Mouse (Mus musculus) embryonic facial prominence, embryonic 14.5 days (tissue): ENCODE measurements at regions not wholly inside any gene's neighbourhood (a gene's known extent, or its start where the extent isn't known, plus 50 kb on each side); places are given as distances from the start of the nearest gene placed in this dataset.

Source experiments
- ATAC-seq: fragments of 200-750 bp; cut with Nextera tagmentation; 2 replicates; pipeline ENCODE4 v1.8.0; 2017; ENCODE audit warnings: low read depth, moderate number of reproducible peaks, moderate TSS enrichment
- DNase-seq: peaks from one replicate; pipeline ENCODE4 v3.0.0-alpha.2; 2015; ENCODE audit warnings: low spot score
- H3K27ac ChIP-seq: fragments of 300-500 bp; sonication (generic); replicated peaks from 2 replicates; pipeline ENCODE4 v1.5.1; 2014; ENCODE audit warnings: low read depth, mild to moderate bottlenecking, low read length, moderate library complexity
- H3K27me3 ChIP-seq: fragments of 300-500 bp; sonication (generic); replicated peaks from 2 replicates; pipeline ENCODE4 v1.6.1; 2014; ENCODE audit warnings: low read length; ENCODE audit not compliant: control insufficient read depth, insufficient read depth
- H3K36me3 ChIP-seq: fragments of 300-500 bp; sonication (generic); 2 replicates; pipeline ENCODE4 v1.6.1; 2014; ENCODE audit warnings: low read length, mixed read lengths; ENCODE audit not compliant: control insufficient read depth, insufficient read depth
- H3K4me1 ChIP-seq: fragments of 300-500 bp; sonication (generic); 2 replicates; pipeline ENCODE4 v1.6.1; 2014; ENCODE audit warnings: antibody characterized with exemption, low read length; ENCODE audit not compliant: control insufficient read depth, insufficient read depth
- H3K4me2 ChIP-seq: fragments of 300-500 bp; sonication (generic); 2 replicates; pipeline ENCODE4 v1.6.1; 2014; ENCODE audit warnings: low read depth, mild to moderate bottlenecking, low read length, moderate library complexity, mixed read lengths
- H3K4me3 ChIP-seq: fragments of 300-500 bp; sonication (generic); 2 replicates; pipeline ENCODE4 v1.5.1; 2014; ENCODE audit warnings: low read depth, mild to moderate bottlenecking, low read length
- H3K9ac ChIP-seq: fragments of 300-500 bp; sonication (generic); 2 replicates; pipeline ENCODE4 v1.6.1; 2014; ENCODE audit warnings: low read depth, mild to moderate bottlenecking, low read length, moderate library complexity, mixed read lengths
- H3K9me3 ChIP-seq: fragments of 300-500 bp; sonication (generic); 2 replicates; pipeline ENCODE4 v1.6.1; 2016; ENCODE audit warnings: low read length; ENCODE audit not compliant: control insufficient read depth
- WGBS: fragments of 180-500 bp; shearing (Covaris S2); extraction: QIAGEN DNeasy Blood & Tissue Kit; methylation state at CpG from one replicate; pipeline ENCODE4 v1.1.7; 2014; 5-methylcytosine and 5-hydroxymethylcytosine counted together

- H3K9me3 ChIP-seq = no peaks in the 10 kb centered on the region
- DNase-seq = peak; percentile 19
- WGBS = 28% methylated on average over 2 of the region's 2 CpGs
Measured at GRCm38 (mm10) chr12:42987018-42987606, 1223.0 kb downstream of the Dnajb9 start.

GRCm38 (mm10) chr12:42986505-42986904 lies 1223.6 kb downstream of the Dnajb9 start:
- WGBS = 33% methylated on average over 1 of the region's 1 CpGs
- Histone ChIP-seq H3K36me3 (no peaks in the 10 kb centered on the region), H3K27ac (no peak overlapping the region), H3K4me3 (no peak overlapping the region), H3K9me3 (no peaks in the 10 kb centered on the region), H3K4me1 (no peaks in the 10 kb centered on the region), H3K9ac (no peak overlapping the region), H3K4me2 (no peak overlapping the region), H3K27me3 (no peaks in the 10 kb centered on the region)
- ATAC-seq (no peak), DNase-seq (peak; percentile 0)

More at GRCm38 (mm10) chr12:42987018-42987606, 1223.0 kb downstream of the Dnajb9 start:
- H3K4me3 ChIP-seq = no peak overlapping the region
- no peaks in the 10 kb centered on the region for H3K27me3 ChIP-seq
- no peak overlapping the region for H3K27ac ChIP-seq
- no peak overlapping the region for H3K9ac ChIP-seq
- no peak overlapping the region for H3K4me2 ChIP-seq
- H3K4me1 ChIP-seq = no peaks in the 10 kb centered on the region
- no peaks in the 10 kb centered on the region for H3K36me3 ChIP-seq
- no peak for ATAC-seq

- 86% methylated on average over 1 of the region's 1 CpGs for WGBS
- no peaks in the 10 kb centered on the region for H3K27me3 ChIP-seq
- H3K9me3 ChIP-seq = no peaks in the 10 kb centered on the region
- ATAC-seq = no peak
- no peak overlapping the region for H3K4me2 ChIP-seq
- DNase-seq = no peak
- H3K27ac ChIP-seq = no peak overlapping the region
- no peak overlapping the region for H3K9ac ChIP-seq
- no peaks in the 10 kb centered on the region for H3K36me3 ChIP-seq
- H3K4me1 ChIP-seq = no peaks in the 10 kb centered on the region
- no peak overlapping the region for H3K4me3 ChIP-seq
Measured at GRCm38 (mm10) chr12:42986096-42986495, 1224.0 kb downstream of the Dnajb9 start.

GRCm38 (mm10) chr12:42978828-42979227 lies 1231.3 kb downstream of the Dnajb9 start:
- DNase-seq = no peak
- Histone ChIP-seq H3K27ac (no peak overlapping the region), H3K4me2 (no peak overlapping the region), H3K9ac (no peak overlapping the region), H3K4me3 (no peak overlapping the region), H3K27me3 (no peaks in the 10 kb centered on the region), H3K9me3 (no peaks in the 10 kb centered on the region), H3K36me3 (no peaks in the 10 kb centered on the region), H3K4me1 (no peaks in the 10 kb centered on the region)
- no peak for ATAC-seq
- WGBS = 75% methylated on average over 3 of the region's 3 CpGs

GRCm38 (mm10) chr12:42972766-42973165 lies 1237.4 kb downstream of the Dnajb9 start:
- Histone ChIP-seq H3K27me3 (no peaks in the 10 kb centered on the region), H3K4me1 (no peaks in the 10 kb centered on the region), H3K4me3 (no peak overlapping the region), H3K9me3 (no peaks in the 10 kb centered on the region), H3K9ac (no peak overlapping the region), H3K27ac (no peak overlapping the region), H3K36me3 (no peaks in the 10 kb centered on the region), H3K4me2 (no peak overlapping the region)
- ATAC-seq = peak; percentile 67; the same call in 1 of the 2 replicates
- peak; percentile 26 for DNase-seq
- 54% methylated on average over 4 of the region's 4 CpGs for WGBS

- no peak overlapping the region for H3K9ac ChIP-seq
- no peak overlapping the region for H3K27ac ChIP-seq
- no peak for DNase-seq
- WGBS = 73% methylated on average over 2 of the region's 2 CpGs
- H3K4me2 ChIP-seq = no peak overlapping the region
- H3K4me3 ChIP-seq = no peak overlapping the region
- H3K36me3 ChIP-seq = no peaks in the 10 kb centered on the region
- no peaks in the 10 kb centered on the region for H3K27me3 ChIP-seq
- H3K9me3 ChIP-seq = no peaks in the 10 kb centered on the region
- ATAC-seq = no peak
- no peaks in the 10 kb centered on the region for H3K4me1 ChIP-seq
Measured at GRCm38 (mm10) chr12:42961535-42961934, 1248.6 kb downstream of the Dnajb9 start.

GRCm38 (mm10) chr12:42947961-42948360 lies 1262.2 kb downstream of the Dnajb9 start:
- H3K4me1 ChIP-seq = no peaks in the 10 kb centered on the region
- H3K36me3 ChIP-seq = no peaks in the 10 kb centered on the region
- 70% methylated on average over 2 of the region's 2 CpGs for WGBS
- DNase-seq = no peak
- no peaks in the 10 kb centered on the region for H3K27me3 ChIP-seq
- H3K9me3 ChIP-seq = no peaks in the 10 kb centered on the region
- no peak overlapping the region for H3K4me2 ChIP-seq
- no peak overlapping the region for H3K4me3 ChIP-seq
- no peak overlapping the region for H3K9ac ChIP-seq
- no peak for ATAC-seq
- H3K27ac ChIP-seq = no peak overlapping the region

- Histone ChIP-seq H3K4me3 (no peak overlapping the region), H3K27ac (no peak overlapping the region), H3K4me1 (no peaks in the 10 kb centered on the region), H3K9me3 (no peaks in the 10 kb centered on the region), H3K36me3 (no peaks in the 10 kb centered on the region), H3K9ac (no peak overlapping the region), H3K4me2 (no peak overlapping the region), H3K27me3 (no peaks in the 10 kb centered on the region)
- WGBS = 69% methylated on average over 2 of the region's 2 CpGs
- ATAC-seq (no peak), DNase-seq (no peak)
Measured at GRCm38 (mm10) chr12:42914374-42914773, 1295.8 kb downstream of the Dnajb9 start.
